Mouse (Mus musculus) WW6 (cell line): ENCODE measurements around the gene Gm10337.

Experiments used
- DNase-seq: peaks from one replicate; pipeline ENCODE4 v3.0.0-alpha.2; 2013; ENCODE audit warnings: low read depth, low spot score

Gm10337 gene

GRCm38 (mm10) chr15:102503447-102503846 lies at the start of gene Gm10337:
Gm10337 (plus strand) TSS chr15:102503722.
- no peak for DNase-seq

- peak; percentile 70 for DNase-seq
Observed at GRCm38 (mm10) chr15:102455993-102456392, 47.5 kb upstream of the Gm10337 start.

GRCm38 (mm10) chr15:102458050-102458736 lies 45.3 kb upstream of the Gm10337 start:
- DNase-seq: no peak

- DNase-seq: peak; percentile 81
Observed at GRCm38 (mm10) chr15:102458904-102459317, 44.6 kb upstream of the Gm10337 start, which contains the start of gene Prr13. Prr13 (plus strand) TSS chr15:102459028.

- no peak for DNase-seq
Observed at GRCm38 (mm10) chr15:102459381-102459780, 44.1 kb upstream of the Gm10337 start.

GRCm38 (mm10) chr15:102459847-102460246 lies 43.7 kb upstream of the Gm10337 start:
- no peak for DNase-seq

GRCm38 (mm10) chr15:102460409-102460808 lies 43.1 kb upstream of the Gm10337 start:
- no peak for DNase-seq

- no peak for DNase-seq
Observed at GRCm38 (mm10) chr15:102460971-102461370, 42.6 kb upstream of the Gm10337 start.

- DNase-seq: no peak
Observed at GRCm38 (mm10) chr15:102461430-102462075, 42.0 kb upstream of the Gm10337 start.

GRCm38 (mm10) chr15:102463666-102464065 lies 39.9 kb upstream of the Gm10337 start:
- DNase-seq: no peak

- DNase-seq: no peak
Observed at GRCm38 (mm10) chr15:102468675-102469370, 34.7 kb upstream of the Gm10337 start.

- peak; percentile 93 for DNase-seq
Observed at GRCm38 (mm10) chr15:102470183-102470604, 33.3 kb upstream of the Gm10337 start, which contains the start of gene Pcbp2. Pcbp2 (plus strand) TSS chr15:102470539.

- DNase-seq: no peak
Observed at GRCm38 (mm10) chr15:102470605-102471294, 32.8 kb upstream of the Gm10337 start.

- no peak for DNase-seq
Observed at GRCm38 (mm10) chr15:102471295-102471645, 32.3 kb upstream of the Gm10337 start.

GRCm38 (mm10) chr15:102471727-102472126 lies 31.8 kb upstream of the Gm10337 start:
- DNase-seq: no peak

- DNase-seq: no peak
Observed at GRCm38 (mm10) chr15:102473246-102473645, 30.3 kb upstream of the Gm10337 start.

- DNase-seq: no peak
Observed at GRCm38 (mm10) chr15:102474520-102474919, 29.0 kb upstream of the Gm10337 start.

GRCm38 (mm10) chr15:102483136-102483535 lies 20.4 kb upstream of the Gm10337 start:
- no peak for DNase-seq

GRCm38 (mm10) chr15:102485853-102486252 lies 17.7 kb upstream of the Gm10337 start:
- no peak for DNase-seq

- DNase-seq: no peak
Observed at GRCm38 (mm10) chr15:102487664-102488063, 15.9 kb upstream of the Gm10337 start.

GRCm38 (mm10) chr15:102498322-102498721 lies 5.2 kb upstream of the Gm10337 start:
- no peak for DNase-seq

- no peak for DNase-seq
Observed at GRCm38 (mm10) chr15:102499370-102499769, 4.2 kb upstream of the Gm10337 start.
